Mouse (Mus musculus) heart, embryonic 15.5 days (tissue): ENCODE results near the gene Htr7. TPM values are rescaled to one million over a fixed set of nuclear protein-coding genes. Genes with fewer than 3 reads are reported as not detected.

Experiments
- ATAC-seq: fragments of 200-750 bp; cut with Nextera tagmentation; replicated peaks from 2 replicates; pipeline ENCODE4 v1.8.0; 2017; ENCODE audit warnings: low read depth, moderate TSS enrichment; ENCODE audit not compliant: insufficient number of reproducible peaks, insufficient read depth, low FRiP score
- H3K27ac ChIP-seq: fragments of 300-500 bp; sonication (generic); 2 replicates; pipeline ENCODE4 v1.5.1; 2015; ENCODE audit warnings: mild to moderate bottlenecking, inconsistent platforms
- H3K27me3 ChIP-seq: fragments of 300-500 bp; sonication (generic); 2 replicates; pipeline ENCODE4 v1.6.1; 2015; ENCODE audit warnings: inconsistent platforms
- H3K36me3 ChIP-seq: fragments of 300-500 bp; sonication (generic); 2 replicates; pipeline ENCODE4 v1.6.1; 2015; ENCODE audit warnings: mild to moderate bottlenecking, inconsistent platforms
- H3K4me1 ChIP-seq: fragments of 300-500 bp; sonication (generic); replicated peaks from 2 replicates; pipeline ENCODE4 v1.6.1; 2015; ENCODE audit warnings: inconsistent platforms
- H3K4me2 ChIP-seq: fragments of 300-500 bp; sonication (generic); 2 replicates; pipeline ENCODE4 v1.6.1; 2015; ENCODE audit warnings: inconsistent platforms, mild to moderate bottlenecking, moderate library complexity
- H3K4me3 ChIP-seq: fragments of 300-500 bp; sonication (generic); 2 replicates; pipeline ENCODE4 v1.5.1; 2015; ENCODE audit warnings: mild to moderate bottlenecking, inconsistent platforms
- H3K9ac ChIP-seq: fragments of 300-500 bp; sonication (generic); 2 replicates; pipeline ENCODE4 v1.6.1; 2015; ENCODE audit warnings: mild to moderate bottlenecking, inconsistent platforms
- H3K9me3 ChIP-seq: fragments of 300-500 bp; sonication (generic); replicated peaks from 2 replicates; pipeline ENCODE4 v1.6.1; 2016; ENCODE audit warnings: inconsistent platforms
- WGBS: fragments of 180-500 bp; shearing (Covaris S2); methylation state at CpG from one replicate; pipeline ENCODE4 v1.1.7; 2015; ENCODE audit warnings: mixed read lengths; 5-methylcytosine and 5-hydroxymethylcytosine counted together
- polyA plus RNA-seq: library from polyadenylated mRNA; unstranded; fragments of >200 nt; fragmentation: Nextera tagmentation; extraction: Ambion mirVana; gene quantifications from 2 replicates; pipeline ENCODE4 v1.2.1, GENCODE M21; 2015

The Htr7 gene
- 0.06 and 0.47 TPM in 2 replicates for polyA plus RNA-seq

DNA sequence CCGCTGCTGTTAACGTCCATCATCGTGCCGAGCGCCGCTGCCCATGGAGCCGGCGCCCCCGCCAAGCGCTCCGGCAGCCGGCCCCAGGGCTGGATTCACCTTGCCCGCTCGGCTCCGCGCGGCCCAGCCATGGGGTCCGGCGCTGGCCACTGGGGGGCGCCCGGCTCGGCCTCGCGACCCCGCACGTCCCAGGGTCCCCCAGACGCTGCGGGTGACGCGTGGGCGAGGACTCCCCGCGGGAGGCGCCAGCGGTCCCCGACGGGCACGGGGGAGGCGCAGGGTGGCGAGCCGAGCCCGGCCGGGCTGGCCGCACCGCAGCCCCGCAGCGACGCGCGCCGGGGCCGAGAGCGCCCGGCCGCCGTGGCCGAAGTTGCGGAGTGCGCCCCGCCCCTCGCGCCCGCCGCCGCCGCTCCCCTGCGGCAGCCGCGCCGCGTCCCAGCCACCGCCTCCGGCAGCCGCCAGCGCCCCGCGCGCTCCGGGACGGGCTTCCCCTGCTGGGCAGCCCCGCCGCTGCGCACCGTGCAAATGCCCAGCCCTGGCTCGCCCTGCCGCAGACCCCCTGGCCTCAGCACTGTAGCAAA, at the start of gene Htr7:
Htr7 (minus strand) TSS at position 277 of the 581 bp plus-strand sequence.
- ATAC-seq, result peak; percentile 76
- Histone ChIP-seq H3K4me2 (peak within 1 kb of the TSS; percentile 98), H3K9me3 (no peaks in the 10 kb centered on the region), H3K9ac (peak within 1 kb of the TSS; percentile 43), H3K36me3 (no peaks in the 10 kb centered on the region), H3K4me1 (peaks cover 10% of the 10 kb centered on the region), H3K27me3 (peaks cover 54% of the 10 kb centered on the region), H3K4me3 (peak within 1 kb of the TSS; percentile 61), H3K27ac (no peak within 1 kb of the TSS)
- WGBS, result under 1% methylated on average over 68 of the region's 86 CpGs

GRCm38 (mm10) chr19:36103909-36104308, 46.6 kb upstream of the Htr7 start:
- H3K4me2 ChIP-seq, result no peak overlapping the region
- ATAC-seq, result no peak
- 78% methylated on average over 5 of the region's 5 CpGs for WGBS
- no peak overlapping the region for H3K27ac ChIP-seq
- H3K9ac ChIP-seq, result no peak overlapping the region
- no peaks in the 10 kb centered on the region for H3K9me3 ChIP-seq
- peaks cover 18% of the 10 kb centered on the region for H3K36me3 ChIP-seq
- H3K27me3 ChIP-seq, result no peaks in the 10 kb centered on the region
- H3K4me3 ChIP-seq, result no peak overlapping the region
- H3K4me1 ChIP-seq, result no peaks in the 10 kb centered on the region

- no peaks in the 10 kb centered on the region for H3K4me1 ChIP-seq
- H3K27ac ChIP-seq, result no peak overlapping the region
- peaks cover 33% of the 10 kb centered on the region for H3K36me3 ChIP-seq
- H3K9me3 ChIP-seq, result no peaks in the 10 kb centered on the region
- H3K4me2 ChIP-seq, result no peak overlapping the region
- no peaks in the 10 kb centered on the region for H3K27me3 ChIP-seq
- no peak overlapping the region for H3K9ac ChIP-seq
- 87% methylated on average over 7 of the region's 7 CpGs for WGBS
- no peak overlapping the region for H3K4me3 ChIP-seq
- ATAC-seq, result no peak
Measured at GRCm38 (mm10) chr19:36098916-36099315, 41.6 kb upstream of the Htr7 start.

DNA sequence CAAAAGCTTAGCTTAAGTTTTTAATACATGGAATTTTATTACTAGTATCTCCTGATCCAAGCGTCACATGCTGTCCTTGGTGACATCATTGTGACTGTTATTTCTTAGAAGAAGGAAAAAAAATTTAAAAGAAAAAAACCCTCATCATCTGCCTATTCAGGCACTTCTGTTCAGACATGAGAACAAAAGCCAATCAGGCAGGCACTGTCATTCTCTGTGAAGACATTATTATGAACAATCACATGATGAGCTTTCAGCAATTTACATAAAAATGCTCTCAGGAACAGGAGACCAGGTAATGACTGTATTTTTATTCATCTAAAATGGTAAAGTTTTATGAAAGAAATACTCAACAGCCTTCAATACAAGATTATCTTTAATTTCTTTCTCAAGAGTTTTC, 41.0 kb upstream of the Htr7 start:
- no peak for ATAC-seq
- no peaks in the 10 kb centered on the region for H3K27me3 ChIP-seq

DNA sequence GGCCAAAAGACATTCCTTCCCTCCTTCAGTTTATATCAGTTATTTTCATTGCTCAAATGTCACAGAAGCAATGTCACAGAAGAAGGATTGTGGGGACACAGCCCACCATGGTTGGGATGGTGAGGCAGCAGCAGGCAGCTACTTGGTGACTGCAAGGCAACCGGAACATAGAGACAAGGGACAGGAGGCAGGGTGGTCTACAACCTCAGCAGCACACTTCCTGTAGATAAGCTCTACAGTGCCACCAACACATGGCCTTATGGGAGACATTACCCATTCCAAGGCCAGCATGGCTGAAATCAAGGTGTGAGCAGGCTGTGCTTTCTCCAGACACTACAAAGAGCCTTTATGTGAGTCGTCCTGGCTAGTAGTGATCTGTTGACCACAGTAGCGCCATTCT, 39.9 kb upstream of the Htr7 start:
- Histone ChIP-seq H3K4me3 (no peak overlapping the region), H3K27me3 (no peaks in the 10 kb centered on the region), H3K4me1 (no peaks in the 10 kb centered on the region), H3K9me3 (no peaks in the 10 kb centered on the region), H3K9ac (no peak overlapping the region), H3K27ac (no peak overlapping the region), H3K36me3 (peaks cover 40% of the 10 kb centered on the region), H3K4me2 (no peak overlapping the region)
- WGBS, result 88% methylated on average over 3 of the region's 3 CpGs
- ATAC-seq, result no peak

More for the DNA sequence above, 41.0 kb upstream of the Htr7 start:
- H3K9ac ChIP-seq, result no peak overlapping the region
- WGBS, result 91% methylated on average over 1 of the region's 1 CpGs
- H3K36me3 ChIP-seq, result peaks cover 38% of the 10 kb centered on the region
- H3K4me2 ChIP-seq, result no peak overlapping the region
- no peaks in the 10 kb centered on the region for H3K4me1 ChIP-seq
- H3K27ac ChIP-seq, result no peak overlapping the region
- no peaks in the 10 kb centered on the region for H3K9me3 ChIP-seq
- no peak overlapping the region for H3K4me3 ChIP-seq

DNA sequence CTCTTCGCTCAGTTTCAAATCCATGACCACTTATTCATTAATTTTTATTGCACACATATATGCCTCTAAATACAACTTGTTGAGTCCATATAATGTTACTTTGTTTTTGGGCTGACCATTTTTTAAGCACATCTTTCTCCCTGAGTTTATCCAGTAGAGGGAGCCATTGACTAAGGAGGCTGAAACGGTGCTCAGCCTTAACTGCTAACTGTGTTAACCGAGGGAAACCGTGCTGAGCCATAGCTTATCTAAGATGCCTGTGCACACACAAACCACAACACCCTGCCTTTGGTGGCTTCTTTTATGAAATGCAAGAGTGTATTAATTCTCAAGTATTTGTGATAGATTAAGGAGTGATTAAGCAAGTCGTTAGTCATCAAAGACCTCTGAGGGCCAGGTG, 33.5 kb upstream of the Htr7 start:
- H3K4me1 ChIP-seq, result no peaks in the 10 kb centered on the region
- H3K9me3 ChIP-seq, result no peaks in the 10 kb centered on the region
- H3K27me3 ChIP-seq, result no peaks in the 10 kb centered on the region
- no peak overlapping the region for H3K4me3 ChIP-seq
- peaks cover 37% of the 10 kb centered on the region for H3K36me3 ChIP-seq
- H3K9ac ChIP-seq, result no peak overlapping the region
- no peak for ATAC-seq
- no peak overlapping the region for H3K4me2 ChIP-seq
- H3K27ac ChIP-seq, result no peak overlapping the region
- WGBS, result 33% methylated on average over 5 of the region's 5 CpGs

GRCm38 (mm10) chr19:36083262-36084225, 26.2 kb upstream of the Htr7 start, which contains the start of gene Rpp30:
Rpp30 (plus strand) TSS chr19:36083716.
- Histone ChIP-seq H3K36me3 (peaks cover 8% of the 10 kb centered on the region; the same call in 1 of the 2 replicates), H3K4me3 (peak within 1 kb of the TSS; percentile 76), H3K4me1 (peaks cover 11% of the 10 kb centered on the region), H3K27me3 (0 out of 2 replicates have a peak, but pooled peaks cover 4% of the 10 kb centered on the region), H3K9me3 (no peaks in the 10 kb centered on the region), H3K9ac (peak within 1 kb of the TSS; percentile 73), H3K27ac (peak within 1 kb of the TSS; percentile 38), H3K4me2 (peak within 1 kb of the TSS; percentile 87)
- peak; percentile 89 for ATAC-seq
- 2% methylated on average over 34 of the region's 34 CpGs for WGBS

DNA sequence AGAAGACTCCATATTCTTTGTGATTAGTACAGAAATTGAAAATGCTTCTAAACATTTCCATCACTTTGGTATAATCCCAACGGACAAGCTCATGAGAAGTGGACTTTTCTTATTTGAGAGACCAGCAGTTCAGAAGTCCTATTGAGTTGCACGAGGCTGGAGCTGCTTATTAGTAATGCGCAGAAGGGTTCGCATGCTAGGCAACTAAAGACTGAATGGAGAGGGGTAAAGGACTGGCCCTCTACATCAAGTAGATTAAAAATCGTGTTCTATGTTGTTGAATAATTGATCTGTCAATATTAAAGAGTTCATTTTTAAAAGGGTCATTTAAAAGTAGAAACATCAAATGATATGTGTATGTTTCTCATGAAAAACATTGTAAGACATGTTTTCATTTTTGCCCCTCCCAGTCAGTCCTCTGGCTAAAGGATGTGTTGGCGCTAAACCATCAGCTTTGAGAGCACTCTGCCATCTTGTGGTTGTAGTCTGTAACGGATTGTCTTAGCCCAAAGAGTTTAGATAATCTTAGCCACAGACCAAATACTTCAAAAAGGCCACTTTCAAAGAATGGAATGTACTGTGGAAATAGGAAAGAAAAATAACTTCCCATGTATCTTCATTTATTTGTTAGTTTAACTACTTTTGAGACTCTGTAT, 25.4 kb upstream of the Htr7 start:
- Histone ChIP-seq H3K36me3 (no peaks in the 10 kb centered on the region; the same call in 1 of the 2 replicates), H3K4me1 (peaks cover 11% of the 10 kb centered on the region), H3K4me3 (peak overlapping the region; percentile 76), H3K9ac (peak overlapping the region; percentile 73; the same call in 1 of the 2 replicates), H3K4me2 (peak overlapping the region; percentile 87), H3K27ac (peak overlapping the region; percentile 28; the same call in 1 of the 2 replicates), H3K27me3 (0 out of 2 replicates have a peak, but pooled peaks cover 4% of the 10 kb centered on the region), H3K9me3 (no peaks in the 10 kb centered on the region)
- ATAC-seq, result peak; percentile 75
- 45% methylated on average over 7 of the region's 7 CpGs for WGBS

- H3K9me3 ChIP-seq, result no peaks in the 10 kb centered on the region
- no peak overlapping the region for H3K9ac ChIP-seq
- H3K27me3 ChIP-seq, result peaks cover 20% of the 10 kb centered on the region
- no peak overlapping the region for H3K27ac ChIP-seq
- ATAC-seq, result no peak
- H3K4me2 ChIP-seq, result no peak overlapping the region
- H3K36me3 ChIP-seq, result no peaks in the 10 kb centered on the region
- no peak overlapping the region for H3K4me3 ChIP-seq
- 72% methylated on average over 2 of the region's 2 CpGs for WGBS
- no peaks in the 10 kb centered on the region for H3K4me1 ChIP-seq
Measured at GRCm38 (mm10) chr19:36062801-36063529, 5.7 kb upstream of the Htr7 start.

- ATAC-seq, result no peak
- Histone ChIP-seq H3K4me2 (peak overlapping the region; percentile 98), H3K27ac (no peak overlapping the region), H3K9me3 (no peaks in the 10 kb centered on the region), H3K36me3 (no peaks in the 10 kb centered on the region), H3K27me3 (peaks cover 54% of the 10 kb centered on the region), H3K9ac (peak overlapping the region; percentile 43), H3K4me1 (peaks cover 10% of the 10 kb centered on the region), H3K4me3 (peak overlapping the region; percentile 61)
- WGBS, result 7% methylated on average over 49 of the region's 49 CpGs
Measured at GRCm38 (mm10) chr19:36056502-36057221, 645 bp downstream of the Htr7 start.
